Mouse (Mus musculus) heart, postnatal 0 days (tissue): ENCODE data around the gene Reep6.

ENCODE experiments used
- CTCF ChIP-seq: IDR thresholded peaks from 2 replicates; pipeline ENCODE4 v1.5.1; 2016; ENCODE audit warnings: antibody characterized with exemption, control low read depth, low read depth
- EP300 ChIP-seq: IDR thresholded peaks from 2 replicates; pipeline ENCODE4 v1.6.1; 2016; ENCODE audit warnings: antibody characterized with exemption, low read depth

DNA sequence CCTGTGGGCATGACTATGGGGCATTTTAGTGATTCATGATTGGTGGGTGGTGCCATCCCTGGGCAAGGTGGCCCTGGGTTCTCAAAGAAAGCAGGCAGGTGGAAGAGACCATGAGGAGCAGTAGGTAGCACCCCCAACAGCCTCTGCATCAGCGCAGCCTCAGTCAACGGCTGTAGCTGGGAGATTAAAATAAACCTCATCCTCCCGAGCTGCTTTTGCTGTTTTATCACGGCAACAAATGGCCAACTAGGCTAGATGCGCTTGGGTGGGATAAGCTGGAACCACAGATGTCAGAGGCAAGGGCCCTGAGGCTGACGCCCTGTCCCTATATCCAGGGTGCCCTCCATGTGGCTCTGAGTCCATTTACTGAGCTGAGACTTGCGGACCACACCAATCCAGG, 55.0 kb downstream of the Reep6 start:
- TF ChIP-seq CTCF: no peak
- TF ChIP-seq EP300: no peak
